Mouse (Mus musculus) spleen, embryonic (tissue): Measurements from ENCODE around the gene Gm14391.
"Not testable (repeated sequence)": the region's sequence is repeated elsewhere in the genome, so short reads cannot be mapped to it uniquely, and the experiment has no call there.

Source experiments
- CTCF ChIA-PET: fragments of 350-600 bp; sonication (Branson Sonifier 250); formaldehyde crosslinking; loops from one replicate; lab custom pipeline; 2022; lab: Charles Lee

Gene Gm14391

GRCm38 (mm10) chr2:175206732-175207131, at the start of gene Gm14391:
Gm14391 (minus strand) TSS chr2:175206917.
- CTCF ChIA-PET = not testable (repeated sequence)

- CTCF ChIA-PET = not testable (repeated sequence)
Observed at GRCm38 (mm10) chr2:175179008-175179407, 27.7 kb downstream of the Gm14391 start.

- CTCF ChIA-PET = no interaction called here
Observed at GRCm38 (mm10) chr2:175176312-175176711, 30.4 kb downstream of the Gm14391 start.

GRCm38 (mm10) chr2:175175401-175176180, 31.1 kb downstream of the Gm14391 start, which contains the start of gene Gm14443:
Gm14443 (minus strand) TSS chr2:175175871.
- CTCF ChIA-PET = not testable (repeated sequence)

- CTCF ChIA-PET = not testable (repeated sequence)
Observed at GRCm38 (mm10) chr2:175174058-175174457, 32.7 kb downstream of the Gm14391 start.

- CTCF ChIA-PET = not testable (repeated sequence)
Observed at GRCm38 (mm10) chr2:175172906-175173595, 33.7 kb downstream of the Gm14391 start.

- CTCF ChIA-PET = no interaction called here
Observed at GRCm38 (mm10) chr2:175172123-175172522, 34.6 kb downstream of the Gm14391 start.

- CTCF ChIA-PET = not testable (repeated sequence)
Observed at GRCm38 (mm10) chr2:175166870-175167269, 39.8 kb downstream of the Gm14391 start.

GRCm38 (mm10) chr2:175165110-175165509, 41.6 kb downstream of the Gm14391 start:
- CTCF ChIA-PET = not testable (repeated sequence)

- CTCF ChIA-PET = not testable (repeated sequence)
Observed at GRCm38 (mm10) chr2:175161438-175161837, 45.3 kb downstream of the Gm14391 start.

- CTCF ChIA-PET = no interaction called here
Observed at GRCm38 (mm10) chr2:175158642-175159041, 48.1 kb downstream of the Gm14391 start.

- CTCF ChIA-PET = no interaction called here
Observed at GRCm38 (mm10) chr2:175156696-175157095, 50.0 kb downstream of the Gm14391 start.

GRCm38 (mm10) chr2:175141993-175142295, 64.8 kb downstream of the Gm14391 start, which contains the start of gene Gm14399:
Gm14399 (minus strand) TSS chr2:175142012.
- CTCF ChIA-PET = not testable (repeated sequence)

GRCm38 (mm10) chr2:175141118-175141992, 65.4 kb downstream of the Gm14391 start:
- CTCF ChIA-PET = not testable (repeated sequence)
